Mouse (Mus musculus) neural tube, embryonic 11.5 days (tissue): Measurements from ENCODE around the gene Cuzd1. TPM values are rescaled to one million over a fixed set of nuclear protein-coding genes. Genes with fewer than 3 reads are reported as not detected.

Source experiments
- ATAC-seq: fragments of 200-750 bp; cut with Nextera tagmentation; 2 replicates; pipeline ENCODE4 v1.8.0; 2017; ENCODE audit warnings: moderate number of reproducible peaks, mild to moderate bottlenecking, moderate TSS enrichment, moderate library complexity; ENCODE audit not compliant: insufficient read depth, low FRiP score, low TSS enrichment
- DNase-seq: peaks from one replicate; pipeline ENCODE4 v3.0.0-alpha.2; 2015; ENCODE audit warnings: low spot score
- H3K27ac ChIP-seq: fragments of 300-500 bp; sonication (generic); 2 replicates; pipeline ENCODE4 v1.5.1; 2014; ENCODE audit warnings: low read depth, mild to moderate bottlenecking, low read length
- H3K27me3 ChIP-seq: fragments of 300-500 bp; sonication (generic); 2 replicates; pipeline ENCODE4 v1.6.1; 2014; ENCODE audit warnings: mild to moderate bottlenecking, low read length, mixed read lengths; ENCODE audit not compliant: control insufficient read depth, insufficient read depth
- H3K36me3 ChIP-seq: fragments of 300-500 bp; sonication (generic); 2 replicates; pipeline ENCODE4 v1.6.1; 2014; ENCODE audit warnings: mild to moderate bottlenecking, low read length, moderate library complexity, mixed read lengths; ENCODE audit not compliant: control insufficient read depth, insufficient read depth
- H3K4me1 ChIP-seq: fragments of 300-500 bp; sonication (generic); 2 replicates; pipeline ENCODE4 v1.6.1; 2014; ENCODE audit warnings: low read length, mixed read lengths; ENCODE audit not compliant: control insufficient read depth, insufficient read depth
- H3K4me2 ChIP-seq: fragments of 300-500 bp; sonication (generic); 2 replicates; pipeline ENCODE4 v1.6.1; 2014; ENCODE audit warnings: low read depth, mild to moderate bottlenecking, moderate library complexity
- H3K4me3 ChIP-seq: fragments of 300-500 bp; sonication (generic); 2 replicates; pipeline ENCODE4 v1.5.1; 2014; ENCODE audit warnings: low read depth, low read length
- H3K9ac ChIP-seq: fragments of 300-500 bp; sonication (generic); 2 replicates; pipeline ENCODE4 v1.6.1; 2014; ENCODE audit warnings: mild to moderate bottlenecking, low read length
- H3K9me3 ChIP-seq: fragments of 300-500 bp; sonication (generic); 2 replicates; pipeline ENCODE4 v1.6.1; 2016; ENCODE audit warnings: low read length; ENCODE audit not compliant: control insufficient read depth
- WGBS: fragments of 180-500 bp; shearing (Covaris S2); extraction: QIAGEN DNeasy Blood & Tissue Kit; methylation state at CpG from one replicate; pipeline ENCODE4 v1.1.7; 2014; 5-methylcytosine and 5-hydroxymethylcytosine counted together
- polyA plus RNA-seq: library from polyadenylated mRNA; unstranded; fragments of >200 nt; fragmentation: Nextera tagmentation; extraction: Ambion mirVana; gene quantifications from 2 replicates; pipeline ENCODE4 v1.2.1, GENCODE M21; 2014

Cuzd1 gene
- polyA plus RNA-seq, result not detected in 2 replicates

GRCm38 (mm10) chr7:131322192-131322591 lies at the start of gene Cuzd1:
Cuzd1 (minus strand) TSS chr7:131322292.
- no peak within 1 kb of the TSS for H3K4me2 ChIP-seq
- H3K4me3 ChIP-seq, result no peak within 1 kb of the TSS
- H3K36me3 ChIP-seq, result no peaks in the 10 kb centered on the region
- WGBS, result 81% methylated on average over 2 of the region's 2 CpGs
- no peak within 1 kb of the TSS for H3K27ac ChIP-seq
- DNase-seq, result no peak
- no peaks in the 10 kb centered on the region for H3K4me1 ChIP-seq
- no peaks in the 10 kb centered on the region for H3K9me3 ChIP-seq
- H3K27me3 ChIP-seq, result no peaks in the 10 kb centered on the region
- H3K9ac ChIP-seq, result no peak within 1 kb of the TSS
- ATAC-seq, result no peak

GRCm38 (mm10) chr7:131371470-131371860 lies 49.4 kb upstream of the Cuzd1 start:
- ATAC-seq (peak; percentile 41), DNase-seq (no peak)
- Histone ChIP-seq H3K4me1 (peaks cover 5% of the 10 kb centered on the region; the same call in 1 of the 2 replicates), H3K36me3 (no peaks in the 10 kb centered on the region), H3K27ac (peak overlapping the region; percentile 71), H3K4me2 (peak overlapping the region; percentile 68), H3K9me3 (no peaks in the 10 kb centered on the region), H3K9ac (peak overlapping the region; percentile 77), H3K27me3 (no peaks in the 10 kb centered on the region), H3K4me3 (peak overlapping the region; percentile 53)
- 7% methylated on average over 9 of the region's 9 CpGs for WGBS

- H3K9ac ChIP-seq, result peak within 1 kb of the TSS; percentile 77
- peak within 1 kb of the TSS; percentile 68 for H3K4me2 ChIP-seq
- ATAC-seq, result peak; percentile 85
- H3K36me3 ChIP-seq, result no peaks in the 10 kb centered on the region
- peak within 1 kb of the TSS; percentile 71 for H3K27ac ChIP-seq
- peak; percentile 94 for DNase-seq
- no peaks in the 10 kb centered on the region for H3K27me3 ChIP-seq
- WGBS, result 5% methylated on average over 47 of the region's 47 CpGs
- peaks cover 5% of the 10 kb centered on the region; the same call in 1 of the 2 replicates for H3K4me1 ChIP-seq
- H3K9me3 ChIP-seq, result no peaks in the 10 kb centered on the region
- H3K4me3 ChIP-seq, result peak within 1 kb of the TSS; percentile 53
These were observed 48.8 kb upstream of the Cuzd1 start, which contains the start of gene Pstk for GRCm38 (mm10) chr7:131370648-131371469. Pstk (plus strand) TSS chr7:131371141.

GRCm38 (mm10) chr7:131364131-131364530 lies 42.0 kb upstream of the Cuzd1 start:
- DNase-seq (no peak), ATAC-seq (no peak)
- Histone ChIP-seq H3K27ac (no peak overlapping the region), H3K27me3 (no peaks in the 10 kb centered on the region), H3K9ac (no peak overlapping the region), H3K4me2 (no peak overlapping the region), H3K36me3 (no peaks in the 10 kb centered on the region), H3K9me3 (no peaks in the 10 kb centered on the region), H3K4me1 (peaks cover 11% of the 10 kb centered on the region), H3K4me3 (no peak overlapping the region)
- WGBS, result 92% methylated on average over 8 of the region's 8 CpGs

- Histone ChIP-seq H3K9ac (peak within 1 kb of the TSS; percentile 88), H3K27me3 (no peaks in the 10 kb centered on the region), H3K36me3 (no peaks in the 10 kb centered on the region), H3K4me2 (peak within 1 kb of the TSS; percentile 93), H3K4me3 (peak within 1 kb of the TSS; percentile 81), H3K27ac (peak within 1 kb of the TSS; percentile 78), H3K4me1 (peaks cover 11% of the 10 kb centered on the region), H3K9me3 (no peaks in the 10 kb centered on the region)
- DNase-seq, result peak; percentile 98
- under 1% methylated on average over 55 of the region's 55 CpGs for WGBS
- ATAC-seq, result peak; percentile 98
These were observed 40.7 kb upstream of the Cuzd1 start, which contains the start of gene 2310057M21Rik for GRCm38 (mm10) chr7:131362615-131363300. 2310057M21Rik (minus strand) TSS chr7:131362759.

GRCm38 (mm10) chr7:131362269-131362614 lies 40.1 kb upstream of the Cuzd1 start:
- peak overlapping the region; percentile 93 for H3K4me2 ChIP-seq
- under 1% methylated on average over 34 of the region's 35 CpGs for WGBS
- peak overlapping the region; percentile 88 for H3K9ac ChIP-seq
- H3K36me3 ChIP-seq, result peaks cover 3% of the 10 kb centered on the region; the same call in 1 of the 2 replicates
- ATAC-seq (peak; percentile 72), DNase-seq (no peak)
- no peaks in the 10 kb centered on the region for H3K9me3 ChIP-seq
- H3K4me3 ChIP-seq, result peak overlapping the region; percentile 81
- peak overlapping the region; percentile 78; the same call in 1 of the 2 replicates for H3K27ac ChIP-seq
- H3K27me3 ChIP-seq, result no peaks in the 10 kb centered on the region
- peaks cover 11% of the 10 kb centered on the region for H3K4me1 ChIP-seq

- no peak overlapping the region for H3K27ac ChIP-seq
- no peak overlapping the region for H3K4me2 ChIP-seq
- H3K9me3 ChIP-seq, result no peaks in the 10 kb centered on the region
- ATAC-seq (no peak), DNase-seq (no peak)
- H3K9ac ChIP-seq, result no peak overlapping the region
- 97% methylated on average over 13 of the region's 13 CpGs for WGBS
- H3K36me3 ChIP-seq, result peaks cover 3% of the 10 kb centered on the region; the same call in 1 of the 2 replicates
- peaks cover under 1% of the 10 kb centered on the region; the same call in 1 of the 2 replicates for H3K4me1 ChIP-seq
- H3K4me3 ChIP-seq, result no peak overlapping the region
- no peaks in the 10 kb centered on the region for H3K27me3 ChIP-seq
These were observed 34.0 kb upstream of the Cuzd1 start for GRCm38 (mm10) chr7:131356105-131356504.

- ATAC-seq, result no peak
- no peak for DNase-seq
- Histone ChIP-seq H3K9me3 (no peaks in the 10 kb centered on the region), H3K9ac (no peak overlapping the region), H3K4me2 (no peak overlapping the region), H3K36me3 (peaks cover 3% of the 10 kb centered on the region; the same call in 1 of the 2 replicates), H3K27me3 (no peaks in the 10 kb centered on the region), H3K4me3 (no peak overlapping the region), H3K27ac (no peak overlapping the region), H3K4me1 (no peaks in the 10 kb centered on the region)
- WGBS, result 80% methylated on average over 7 of the region's 7 CpGs
These were observed 23.9 kb upstream of the Cuzd1 start for GRCm38 (mm10) chr7:131345856-131346541.
